Mouse (Mus musculus): ENCODE measurements around the gene Triobp.

DNA sequence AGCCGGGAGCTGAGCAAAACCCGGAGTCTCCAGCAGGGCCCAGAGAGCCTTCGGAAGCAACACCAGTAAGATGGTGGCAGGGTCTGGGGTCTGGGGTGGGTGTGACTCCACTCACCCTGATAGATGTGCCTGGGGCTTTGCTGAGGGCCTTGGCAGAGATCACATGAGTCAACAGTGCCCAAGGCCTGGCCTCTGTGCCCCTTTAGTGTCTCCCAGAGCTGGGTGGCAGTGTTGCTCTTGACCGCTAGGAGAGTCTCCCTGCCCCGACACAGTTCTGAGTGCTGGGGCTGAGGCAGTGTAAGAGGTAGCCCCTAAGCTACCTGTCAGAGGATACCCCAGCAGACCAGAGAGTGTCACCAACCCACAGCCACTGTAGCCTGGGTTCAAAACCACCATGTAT is 54.0 kb downstream of the Triobp start:
- no peak for TF ChIP-seq POLR2A (IDR thresholded peaks at IDR 0.05; ENCODE audit: low read depth, low read length)
- TF ChIP-seq CTCF (IDR thresholded peaks at IDR 0.05; ENCODE audit: extremely low read depth, insufficient read depth, insufficient read length, insufficient replicate concordance): no peak

Data from spleen, adult 2 months (tissue).